Mouse (Mus musculus) leukemia stem cell, adult 10-12 weeks (primary cell): ENCODE measurements around the gene Abhd17c. TPM values are rescaled to one million over a fixed set of nuclear protein-coding genes. Genes with fewer than 3 reads are reported as not detected.

Experiments
- polyA plus RNA-seq: library from polyadenylated mRNA; stranded (reverse); fragments of >175 nt; gene quantifications from 2 replicates; pipeline ENCODE4 v1.2.3, GENCODE M21; 2012; ENCODE audit warnings: low replicate concordance

Gene Abhd17c
- polyA plus RNA-seq: 29.5 and 60.3 TPM in 2 replicates

DNA sequence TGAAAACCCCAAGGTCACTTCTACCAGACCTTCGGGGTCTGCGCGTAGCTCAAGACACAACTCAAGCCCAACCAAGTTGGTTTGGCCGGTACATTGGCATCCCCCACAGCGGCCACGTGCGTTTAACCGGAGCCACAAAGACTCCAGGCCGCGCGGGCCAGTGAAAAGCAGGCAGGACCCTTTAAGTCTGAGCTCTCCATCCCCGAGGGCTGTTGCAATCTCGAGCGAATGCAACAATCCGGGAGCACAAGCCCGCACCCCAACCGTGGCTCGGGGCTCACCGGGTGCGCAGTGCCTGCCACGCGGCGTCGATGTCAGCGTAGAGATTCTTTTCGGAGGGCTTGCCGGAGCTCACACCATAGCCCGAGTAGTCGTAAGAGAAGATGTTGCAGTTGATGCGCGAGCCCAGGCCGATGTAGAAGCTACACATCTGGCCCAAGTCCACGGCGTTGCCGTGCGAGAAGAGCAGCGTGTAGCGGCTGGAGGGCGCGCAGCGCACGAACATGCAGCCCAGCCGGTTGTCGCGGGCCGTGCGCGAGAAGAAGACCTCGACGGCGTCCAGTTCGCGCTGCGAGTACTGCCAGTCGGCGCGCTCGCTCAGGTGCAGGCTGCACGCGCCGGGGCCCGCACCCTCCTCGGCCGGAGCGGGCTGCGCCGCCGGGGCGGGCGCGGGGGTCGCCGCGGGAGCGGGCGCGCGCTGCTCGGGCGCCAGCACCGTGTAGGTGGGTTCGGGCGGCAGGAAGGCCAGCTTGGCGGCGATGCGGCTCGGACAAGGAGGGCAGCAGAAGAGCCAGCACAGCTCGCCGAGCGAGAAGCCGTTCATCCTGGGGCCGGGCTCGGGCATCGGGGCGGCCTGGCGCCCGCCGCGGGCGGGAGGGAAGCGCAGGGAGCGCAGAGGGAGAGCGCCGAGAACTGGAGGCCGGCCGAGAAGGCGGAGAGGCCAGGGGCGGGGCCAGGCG lies at the start of gene Abhd17c:
Gene Abhd17c, minus strand, starts transcription at position 893 of the 959 bp plus-strand sequence.

DNA sequence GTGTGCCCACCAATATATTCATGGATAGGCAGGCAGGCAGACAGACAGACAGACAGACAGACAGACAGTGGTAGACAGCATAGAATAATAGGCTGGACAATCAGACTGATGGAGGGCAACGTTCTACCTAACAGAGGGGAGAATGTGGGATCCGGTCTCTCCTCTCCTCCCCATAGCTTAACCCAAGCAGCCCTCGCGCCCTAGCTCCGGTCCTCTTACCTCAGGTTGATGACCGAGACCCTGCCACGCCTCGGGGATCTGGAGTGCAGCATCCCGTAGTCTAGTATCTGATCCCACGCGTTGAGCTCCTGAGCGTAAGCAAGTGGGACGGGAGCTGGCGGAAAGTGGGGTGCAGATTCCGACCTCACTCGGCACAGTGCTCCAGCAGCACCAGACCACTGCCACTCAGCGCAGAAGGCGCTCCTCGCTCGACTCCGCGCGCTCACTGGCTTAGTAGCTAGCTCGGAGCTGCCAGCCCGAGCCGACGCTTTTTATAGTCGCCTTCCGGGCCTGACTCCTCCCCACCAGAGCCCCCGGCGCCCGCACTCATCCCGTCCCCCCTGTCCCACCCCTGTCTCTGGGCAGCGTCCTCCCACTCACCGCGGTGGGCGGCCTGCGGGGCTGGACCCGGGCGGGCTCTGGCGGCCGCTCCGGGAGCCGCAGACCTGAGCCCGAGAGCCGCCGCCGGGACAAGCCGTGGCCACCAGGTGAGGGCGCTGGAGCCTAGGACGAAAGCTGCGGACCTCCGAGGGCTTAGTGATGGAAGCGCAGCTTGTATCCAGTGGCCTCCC lies 65.5 kb downstream of the Abhd17c start, which contains the start of gene Cemip:
Gene Cemip, minus strand, starts transcription at position 464 of the 791 bp plus-strand sequence.

Other genes with a start within 250 kb of the Abhd17c start
- gene Cemip, start 65.4 kb downstream of the Abhd17c start, polyA plus RNA-seq: 0.06 and 0.28 TPM in 2 replicates